Mouse (Mus musculus): ENCODE results near the gene Ralgps2.

The Ralgps2 gene

GRCm38 (mm10) chr1:156760549-156761429 lies 178.6 kb downstream of the Ralgps2 start:
- no peak for DNase-seq

- no peak for DNase-seq
These were observed 181.1 kb downstream of the Ralgps2 start for GRCm38 (mm10) chr1:156758326-156758725.

- DNase-seq, result no peak
These were observed 184.6 kb downstream of the Ralgps2 start for GRCm38 (mm10) chr1:156754608-156755413.
